Mouse (Mus musculus) retina, postnatal 1 day (tissue): ENCODE results near the gene Dhx36.

Experiments used
- DNase-seq: peaks from one replicate; pipeline ENCODE4 v3.0.0-alpha.2; 2012

Dhx36 gene

GRCm38 (mm10) chr3:62418387-62419138 lies 88.2 kb downstream of the Dhx36 start:
- no peak for DNase-seq
